Mouse (Mus musculus): ENCODE measurements around the gene Ptk7.

Ptk7 gene

GRCm38 (mm10) chr17:46521174-46521573 is 108.1 kb downstream of the Ptk7 start:
- DNase-seq (ENCODE audit: low spot score): no peak

- no peak for DNase-seq (ENCODE audit: low spot score)
These were observed 108.8 kb downstream of the Ptk7 start for GRCm38 (mm10) chr17:46520385-46520979.

- no peak for DNase-seq (ENCODE audit: low spot score)
These were observed 109.3 kb downstream of the Ptk7 start for GRCm38 (mm10) chr17:46519971-46520370.

All from left cerebral cortex, adult 11 months (tissue).